Mouse (Mus musculus): Measurements from ENCODE around the gene Rprm. TPM values are rescaled to one million over a fixed set of nuclear protein-coding genes. Genes with fewer than 3 reads are reported as not detected.

The Rprm gene
- 1 to 10 TPM; 1.7 to 3.9 TPM for total RNA-seq (2021)
- long read RNA-seq, experiment 1, partial matches to known transcripts, result 0 of 3 reads
- long read RNA-seq, experiment 1, other reads (novel, unspliced or antisense), result 0 of 3 reads
- long read RNA-seq, experiment 2, partial matches to known transcripts, result 0 of 2 reads
- long read RNA-seq, experiment 2, other reads (novel, unspliced or antisense), result 0 of 2 reads

- DNase-seq (ENCODE audit: low spot score in 2 of 2), result peak; percentile 77 to 87
Observed at GRCm38 (mm10) chr2:54085430-54086087, at the start of gene Rprm. Gene Rprm (minus strand): TSS chr2:54085552.

DNA sequence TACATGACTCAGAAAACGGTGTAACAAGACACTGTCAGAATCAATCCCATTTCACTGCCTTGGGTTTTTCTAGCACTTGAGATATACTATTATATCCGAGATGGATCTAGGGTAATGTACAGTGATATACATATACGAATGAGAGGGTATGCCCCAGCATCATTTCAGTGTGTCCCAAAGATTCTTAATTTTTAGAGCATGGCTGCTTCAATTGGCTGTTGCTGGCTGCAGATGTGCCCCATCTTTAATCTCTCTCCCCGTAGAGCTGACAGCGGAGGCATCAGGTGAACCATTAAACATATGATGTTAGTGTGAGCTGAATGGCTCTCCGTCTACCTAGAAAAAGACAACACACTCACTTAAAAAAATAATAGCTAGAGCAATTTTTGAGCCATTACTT lies 34.0 kb upstream of the Rprm start:
- no peak for DNase-seq (ENCODE audit: low spot score in 2 of 2)

DNA sequence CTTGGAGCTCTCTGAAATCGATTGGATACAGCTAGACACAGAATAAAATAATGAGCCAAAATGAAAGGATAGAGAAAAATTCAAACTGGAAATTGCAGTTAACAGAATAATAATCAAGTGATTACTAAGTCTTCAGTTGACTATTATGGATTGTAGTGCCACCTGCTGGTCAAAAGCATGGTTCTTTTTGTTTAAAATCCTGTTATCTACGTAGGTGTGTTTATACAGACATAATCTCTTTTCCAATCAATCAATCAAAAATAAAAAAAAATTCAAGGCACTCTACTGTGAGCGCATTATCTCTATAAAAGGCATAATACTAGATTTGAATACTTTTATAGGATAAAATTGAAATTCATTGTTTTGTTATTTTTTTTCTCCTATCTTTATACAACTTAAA lies 33.5 kb upstream of the Rprm start:
- no peak for DNase-seq (ENCODE audit: low spot score in 2 of 2)

GRCm38 (mm10) chr2:54111294-54111693 lies 25.9 kb upstream of the Rprm start:
- no peak for DNase-seq (ENCODE audit: low spot score in 2 of 2)

- DNase-seq (ENCODE audit: low spot score in 2 of 2), result no peak
Observed at GRCm38 (mm10) chr2:54106232-54106726, 20.9 kb upstream of the Rprm start.

GRCm38 (mm10) chr2:54099939-54100338 lies 14.6 kb upstream of the Rprm start:
- no peak for DNase-seq (ENCODE audit: low spot score in 2 of 2)

- DNase-seq (ENCODE audit: low spot score in 2 of 2), result no peak
Observed at GRCm38 (mm10) chr2:54092616-54093015, 7.3 kb upstream of the Rprm start.

- no peak for DNase-seq (ENCODE audit: low spot score in 2 of 2)
Observed at GRCm38 (mm10) chr2:54086254-54086653, 902 bp upstream of the Rprm start.

GRCm38 (mm10) chr2:54084737-54085429 lies 469 bp downstream of the Rprm start:
- DNase-seq (ENCODE audit: low spot score in 2 of 2), result no peak

DNA sequence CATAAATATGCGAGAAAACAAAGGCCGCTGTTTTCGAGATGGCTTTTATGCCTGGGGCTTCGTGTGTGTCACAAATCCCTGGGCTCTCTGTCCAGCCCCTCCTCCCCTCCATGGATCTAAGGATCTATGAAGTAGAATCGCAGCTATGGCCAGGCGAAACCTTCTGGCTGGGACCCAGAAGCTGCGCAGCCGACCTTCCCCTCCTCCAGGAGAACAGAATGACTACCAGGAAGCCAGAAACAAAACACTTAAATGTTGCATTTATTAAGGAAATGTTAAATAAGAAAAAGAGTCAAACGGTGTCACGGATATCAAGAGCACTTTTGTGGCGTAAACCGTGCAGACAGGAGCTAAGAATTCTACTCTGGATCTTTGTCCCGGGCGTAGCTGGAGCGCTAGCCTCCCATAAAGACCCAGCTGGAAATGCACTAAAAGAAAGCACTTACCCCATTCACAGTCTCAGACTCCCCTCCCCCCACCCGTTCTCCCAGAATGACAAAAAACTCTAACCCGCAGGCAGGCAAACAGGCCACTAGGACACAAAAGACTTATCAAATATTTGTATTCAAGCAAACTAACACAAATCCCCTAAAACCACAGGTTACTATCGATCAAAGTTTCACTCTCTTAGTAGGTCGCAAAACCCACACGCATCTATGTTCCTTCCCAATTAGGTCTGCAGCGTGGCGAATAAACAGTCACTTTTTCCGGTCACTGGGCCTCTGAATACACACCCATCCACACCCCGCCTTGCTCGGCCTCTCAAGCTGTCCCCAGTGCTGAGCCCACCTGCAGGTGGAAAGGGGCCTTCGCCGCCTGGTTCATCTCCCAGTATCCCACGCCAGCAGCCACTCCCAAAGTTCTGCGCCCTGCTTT lies 1.3 kb downstream of the Rprm start:
- DNase-seq (ENCODE audit: low spot score in 2 of 2), result no peak

- no peak for DNase-seq (ENCODE audit: low spot score in 2 of 2)
Observed at GRCm38 (mm10) chr2:54078961-54079360, 6.4 kb downstream of the Rprm start.

GRCm38 (mm10) chr2:54071526-54071925 lies 13.8 kb downstream of the Rprm start:
- DNase-seq (ENCODE audit: low spot score in 2 of 2), result no peak

DNA sequence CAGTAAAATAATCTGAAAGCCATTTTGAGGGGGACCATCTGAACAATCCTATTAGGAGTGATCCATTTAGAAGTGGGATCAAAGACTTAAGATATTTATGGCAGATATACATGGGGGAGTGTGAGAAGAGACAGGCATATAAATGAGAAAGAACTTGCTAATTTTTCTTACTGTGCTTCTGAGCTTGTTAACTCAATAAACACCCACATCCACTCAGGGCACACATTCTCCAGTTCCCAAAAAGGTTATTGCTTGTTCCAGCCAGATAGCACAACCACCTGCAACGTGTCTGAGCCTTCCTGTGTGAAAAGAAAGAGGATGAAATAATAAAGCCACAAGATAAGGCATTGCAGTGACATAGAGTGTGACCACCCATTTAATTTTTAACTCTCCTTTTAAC lies 22.9 kb downstream of the Rprm start:
- DNase-seq (ENCODE audit: low spot score in 2 of 2), result no peak

GRCm38 (mm10) chr2:54061039-54061438 lies 24.3 kb downstream of the Rprm start:
- no peak for DNase-seq (ENCODE audit: low spot score in 2 of 2)

Measured in adrenal gland, postnatal 4 days (tissue).